Mouse (Mus musculus) hindbrain, embryonic 11.5 days (tissue): ENCODE data around the gene Ptger1. TPM values are rescaled to one million over a fixed set of nuclear protein-coding genes. Genes with fewer than 3 reads are reported as not detected.

Experiments used
- polyA plus RNA-seq: library from polyadenylated mRNA; unstranded; fragments of >200 nt; fragmentation: Nextera tagmentation; extraction: Ambion mirVana; gene quantifications from 2 replicates; pipeline ENCODE4 v1.2.1, GENCODE M21; 2014

Ptger1 gene
- polyA plus RNA-seq, 1 experiment from 2014 or later = 0.49 TPM

Other genes starting within 250 kb of the Ptger1 start
- 200 and 206 TPM in 2 replicates for gene Scoc, start 208.3 kb upstream of the Ptger1 start, polyA plus RNA-seq
- 0.11 and 0.14 TPM in 2 replicates for gene Olfr370, start 130.9 kb upstream of the Ptger1 start, polyA plus RNA-seq
- 358 and 366 TPM in 2 replicates for gene Ndufb7, start 100.0 kb upstream of the Ptger1 start, polyA plus RNA-seq
- 732 and 754 TPM in 2 replicates for gene Tecr, start 58.7 kb upstream of the Ptger1 start, polyA plus RNA-seq
- gene Dnajb1, start 58.5 kb upstream of the Ptger1 start, polyA plus RNA-seq = 66.1 and 66.7 TPM in 2 replicates
- 176 and 182 TPM in 2 replicates for gene Gipc1, start 14.0 kb upstream of the Ptger1 start, polyA plus RNA-seq
- gene Pkn1, start 32.5 kb downstream of the Ptger1 start, polyA plus RNA-seq = 21.6 and 22.6 TPM in 2 replicates
- gene Ddx39, start 48.5 kb downstream of the Ptger1 start, polyA plus RNA-seq = 187 and 205 TPM in 2 replicates
- 13.0 and 13.8 TPM in 2 replicates for gene Adgre5, start 74.6 kb downstream of the Ptger1 start, polyA plus RNA-seq
- 19.9 and 23.7 TPM in 2 replicates for gene Adgrl1, start 233.4 kb downstream of the Ptger1 start, polyA plus RNA-seq